Mouse (Mus musculus) liver, embryonic 14.5 days (tissue): Measurements from ENCODE around the gene Fam160b1.

Experiments used
- CTCF ChIP-seq: IDR thresholded peaks from 2 replicates; pipeline ENCODE4 v1.5.1; 2016; ENCODE audit warnings: antibody characterized with exemption, low read depth, control low read depth
- EP300 ChIP-seq: IDR thresholded peaks from 2 replicates; pipeline ENCODE4 v1.6.1; 2016; ENCODE audit warnings: antibody characterized with exemption, low read depth

DNA sequence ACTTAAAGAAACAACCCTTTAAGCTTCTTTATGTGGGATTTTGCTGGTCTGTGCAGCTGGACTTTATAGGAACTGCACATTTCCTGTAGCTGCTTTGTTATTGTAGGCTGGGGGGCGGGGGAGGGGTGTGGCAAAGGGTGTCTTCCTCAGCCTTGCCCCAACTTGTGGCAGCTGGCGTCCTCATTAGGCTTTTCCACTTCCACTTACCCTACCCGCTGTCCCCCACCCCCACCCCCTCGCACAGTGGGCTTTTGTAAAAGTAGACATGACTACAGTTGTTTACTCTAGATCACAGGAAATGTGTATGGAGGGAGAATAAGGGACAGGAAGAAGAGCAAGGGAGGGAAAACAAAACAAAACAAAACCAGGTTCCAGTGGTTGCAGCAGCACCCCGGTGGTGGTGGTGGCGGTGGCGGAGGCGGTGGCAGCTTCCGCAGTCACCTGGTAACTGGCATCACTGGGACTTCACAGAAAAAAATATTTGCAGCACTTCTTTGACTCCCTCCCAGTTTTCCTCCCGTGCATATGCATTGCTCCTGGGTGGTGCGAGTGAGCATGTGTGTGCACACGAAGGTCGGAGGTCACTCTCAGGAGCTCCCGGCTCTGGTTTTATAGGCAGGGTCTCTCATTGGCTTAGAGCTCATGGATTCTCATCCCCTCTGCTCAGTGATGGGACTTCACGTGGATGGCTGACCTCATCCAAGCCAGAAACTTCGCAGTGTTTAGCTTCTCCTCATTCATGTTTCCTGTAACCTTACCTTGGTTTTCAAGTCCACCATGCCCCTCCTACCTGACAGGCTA is 4.8 kb upstream of the Fam160b1 start:
- no peak for TF ChIP-seq CTCF
- TF ChIP-seq EP300: no peak
